Mouse (Mus musculus) testis, adult 2 months (tissue): ENCODE measurements around the gene Zmat5.

Source experiments
- CTCF ChIP-seq: fragments of 200-500 bp; IDR thresholded peaks from 2 replicates; pipeline ENCODE4 v1.5.1; 2012; ENCODE audit warnings: low read depth, mild to moderate bottlenecking, inconsistent platforms, low read length, moderate library complexity; ENCODE audit not compliant: control insufficient read depth, insufficient read depth, insufficient replicate concordance
- POLR2A ChIP-seq: fragments of 200-500 bp; IDR thresholded peaks from 2 replicates; pipeline ENCODE4 v1.6.1; 2012; ENCODE audit warnings: low read depth, mild to moderate bottlenecking, inconsistent platforms, low read length, moderate library complexity; ENCODE audit not compliant: control insufficient read depth

DNA sequence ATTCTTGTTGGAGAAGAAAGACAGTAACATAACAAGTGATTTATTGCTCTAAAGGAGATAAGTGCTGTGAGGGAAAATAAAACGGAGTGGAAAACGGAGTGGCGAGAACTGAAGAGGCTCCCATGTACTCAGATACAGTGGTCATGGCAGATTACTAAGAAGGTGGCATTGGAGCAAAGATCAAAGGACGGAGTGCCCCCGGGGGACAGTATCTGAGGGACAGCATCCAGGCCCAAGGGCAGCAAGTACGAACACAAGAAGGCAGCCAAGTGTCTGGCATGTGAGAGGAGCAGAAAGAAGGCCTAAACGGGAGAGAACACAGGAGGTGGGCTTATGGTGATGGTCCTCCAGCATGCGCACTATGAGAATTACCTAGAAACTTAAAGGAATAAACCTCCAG is 17.2 kb downstream of the Zmat5 start:
- TF ChIP-seq CTCF (no peak), POLR2A (no peak)
